Mouse (Mus musculus) thymus, postnatal 36 days (tissue): Measurements from ENCODE around the gene Edc3.
A peak's percentile ranks its signal among the peaks of the same experiment; 100 is the strongest.

ENCODE experiments used
- DNase-seq, 2 experiments: peaks; one replicate each; pipeline ENCODE4 v3.0.0; 2022; ENCODE audit warnings: mixed read lengths in 2 of 2

Edc3 gene

DNA sequence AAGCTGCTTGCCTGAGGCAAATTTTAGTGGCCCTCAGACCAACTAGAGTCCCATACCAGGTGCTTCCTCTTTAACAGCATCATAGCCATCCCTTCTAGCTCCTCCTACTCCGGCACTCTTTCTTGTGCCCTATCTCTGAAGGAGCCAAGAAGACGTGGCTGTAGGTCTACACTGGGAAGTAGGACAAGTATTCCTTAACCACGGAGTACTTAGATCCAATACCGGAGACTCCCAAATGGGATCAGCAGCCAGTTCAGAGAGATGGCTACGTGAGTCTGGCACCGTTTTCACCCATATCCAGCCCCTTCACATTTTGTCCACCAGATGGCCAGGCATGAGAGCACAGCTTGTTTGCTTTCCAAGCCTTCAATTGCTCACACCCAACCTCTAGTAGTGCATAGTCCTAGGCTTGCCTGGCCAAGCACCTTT, 54.2 kb downstream of the Edc3 start:
- DNase-seq: peak; percentile 54 to 57

DNA sequence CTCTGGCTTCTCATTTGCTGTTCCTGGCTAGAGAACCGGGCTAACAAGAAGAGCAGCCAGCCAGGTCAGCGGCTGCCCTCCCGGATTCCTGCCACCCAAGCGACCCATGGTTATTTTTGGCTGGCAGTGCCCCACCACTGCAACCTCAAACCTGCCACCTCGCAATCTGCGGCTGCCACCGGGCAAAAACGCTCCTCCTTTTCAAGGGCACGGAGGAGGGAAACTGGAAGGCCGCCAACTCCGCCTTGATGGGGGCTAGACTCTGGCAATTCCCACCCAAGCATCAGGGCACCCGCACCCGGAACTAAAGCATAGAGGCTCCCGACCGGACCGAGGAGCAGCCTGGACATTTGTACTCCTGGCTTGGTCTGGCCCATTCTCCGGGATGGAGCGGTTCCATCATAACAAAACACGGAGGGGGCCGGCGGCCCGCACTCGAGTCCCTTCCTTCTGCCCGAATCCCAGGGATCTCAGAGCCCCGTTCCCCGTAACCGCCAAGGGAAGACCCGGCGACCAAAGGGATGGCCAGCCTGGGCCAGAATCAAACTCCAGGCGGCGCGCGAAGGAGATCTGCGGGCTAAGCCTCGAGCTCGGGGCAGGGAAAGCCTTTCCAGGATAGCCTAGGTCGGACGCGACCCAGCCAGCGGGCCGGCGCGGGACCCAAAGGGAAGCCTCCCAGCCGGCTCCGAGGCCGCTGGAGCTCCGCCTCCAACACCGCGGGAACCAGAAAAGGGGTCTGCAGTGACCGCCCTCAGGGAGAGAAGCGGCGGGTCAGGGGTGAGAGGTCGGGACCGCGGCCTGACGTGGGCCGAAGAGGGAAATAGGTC, 56.0 kb downstream of the Edc3 start:
- DNase-seq: peak; percentile 63 to 72

DNA sequence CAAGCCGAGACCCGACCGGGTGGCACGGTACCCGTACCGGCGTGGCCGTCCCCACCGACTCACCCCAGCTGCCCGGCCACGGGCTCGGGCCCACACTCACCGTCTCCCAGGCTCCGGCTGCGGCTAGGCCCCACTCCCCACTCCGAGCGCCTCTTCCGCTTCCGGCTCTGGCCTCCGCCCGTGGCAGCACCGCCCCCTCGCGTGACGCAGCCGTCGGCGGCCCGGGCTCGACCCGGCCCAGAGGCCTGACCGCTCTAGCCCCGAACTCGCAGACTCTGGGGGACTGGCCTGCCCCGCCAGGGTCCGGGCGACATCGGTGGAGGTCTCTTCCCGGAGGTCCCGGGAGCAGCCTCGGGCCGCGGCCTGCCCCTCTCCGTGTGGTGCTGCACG, 56.6 kb downstream of the Edc3 start:
- DNase-seq: peak; percentile 95 to 96

DNA sequence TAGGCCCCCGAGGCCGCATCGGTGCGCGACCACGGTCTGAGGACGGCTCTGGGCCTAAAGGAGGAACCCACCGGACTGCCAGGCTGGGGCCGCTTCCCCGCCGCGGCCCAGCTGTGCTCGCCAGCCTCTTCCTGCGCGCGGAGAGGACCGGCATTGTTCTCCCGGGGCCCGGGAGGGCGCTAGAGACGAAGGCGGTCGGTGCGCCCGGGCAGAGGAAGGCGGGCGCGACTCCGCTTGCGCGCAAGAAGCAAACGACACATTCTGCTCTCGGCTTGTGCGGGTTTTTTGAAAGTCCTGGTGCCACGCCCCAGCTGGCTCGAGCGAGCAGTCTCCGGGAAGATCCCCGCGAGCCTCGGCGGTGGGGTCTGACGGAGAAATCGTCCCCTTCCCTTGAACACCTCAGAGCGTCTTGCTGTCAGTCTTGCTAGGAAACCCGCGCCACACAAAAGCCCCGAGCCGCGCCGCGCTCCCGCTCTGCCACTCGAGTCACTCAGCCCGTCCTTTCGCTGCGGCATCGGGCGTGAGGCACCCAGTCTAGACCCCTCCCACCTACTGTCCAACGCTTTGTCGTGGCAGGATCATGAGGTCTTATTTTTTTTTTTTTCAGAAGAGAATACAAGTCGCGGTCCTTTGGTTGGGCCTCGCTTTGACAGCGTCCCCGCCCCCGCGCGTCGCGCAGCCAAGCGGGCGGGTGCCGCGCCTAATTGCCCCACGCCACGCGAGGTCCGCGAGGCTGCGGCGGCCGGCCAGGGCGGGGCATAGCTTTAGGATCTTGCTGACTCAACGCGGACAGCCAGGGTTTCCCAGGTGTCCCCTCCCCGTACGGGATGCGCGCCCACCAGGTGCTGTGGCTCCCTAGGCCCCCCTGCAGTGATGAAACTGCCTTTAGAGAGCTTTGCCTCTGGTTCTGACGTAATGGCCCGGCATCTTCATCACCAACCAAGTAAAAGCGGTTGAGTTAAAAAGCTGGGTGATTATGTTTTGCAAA, 57.3 kb downstream of the Edc3 start, which contains the start of gene Clk3:
TSS of gene Clk3 (minus strand) at position 497 of the 988 bp plus-strand sequence.
- peak; percentile 80 to 84 for DNase-seq

DNA sequence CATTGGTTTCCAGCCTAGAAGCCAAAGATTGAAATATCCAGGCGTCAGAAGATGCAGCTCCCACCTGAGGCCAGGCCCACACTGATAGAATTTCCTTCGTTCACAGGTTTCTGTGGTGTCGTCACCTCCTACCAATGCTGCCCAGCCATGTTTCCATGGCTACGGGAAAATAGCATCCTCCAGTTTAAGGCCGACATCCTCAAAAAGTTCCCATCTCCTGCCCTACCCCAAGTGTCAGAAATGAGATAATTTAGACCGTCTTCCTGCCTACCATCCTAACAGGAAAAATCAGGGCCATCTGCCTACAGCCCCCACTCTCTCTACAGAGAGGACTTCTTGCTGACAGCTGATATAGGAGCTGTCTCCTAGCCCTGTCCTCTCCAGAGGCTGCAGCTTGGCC, 58.1 kb downstream of the Edc3 start:
- DNase-seq: no peak

DNA sequence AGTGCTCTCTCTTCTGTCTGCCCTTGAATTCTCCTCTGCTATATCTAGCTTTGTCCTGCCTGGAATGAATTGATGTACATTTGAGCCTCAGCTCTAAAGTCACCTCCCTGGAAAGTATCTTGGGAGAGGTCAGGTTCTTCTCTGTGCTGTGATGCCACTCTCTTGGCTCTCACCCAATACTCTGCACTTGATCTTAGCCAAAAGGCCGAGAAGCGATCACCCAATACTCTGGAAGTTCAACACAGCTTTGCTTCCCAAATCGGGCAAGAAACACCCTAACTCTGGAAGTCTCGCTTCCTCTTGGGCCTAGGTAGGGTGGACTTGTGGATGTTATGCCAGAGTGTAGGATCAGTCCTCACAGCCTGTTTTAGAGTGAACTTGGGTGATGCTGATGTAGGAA, 58.9 kb downstream of the Edc3 start:
- peak in 1 of 2 experiments; percentile 25 for DNase-seq

DNA sequence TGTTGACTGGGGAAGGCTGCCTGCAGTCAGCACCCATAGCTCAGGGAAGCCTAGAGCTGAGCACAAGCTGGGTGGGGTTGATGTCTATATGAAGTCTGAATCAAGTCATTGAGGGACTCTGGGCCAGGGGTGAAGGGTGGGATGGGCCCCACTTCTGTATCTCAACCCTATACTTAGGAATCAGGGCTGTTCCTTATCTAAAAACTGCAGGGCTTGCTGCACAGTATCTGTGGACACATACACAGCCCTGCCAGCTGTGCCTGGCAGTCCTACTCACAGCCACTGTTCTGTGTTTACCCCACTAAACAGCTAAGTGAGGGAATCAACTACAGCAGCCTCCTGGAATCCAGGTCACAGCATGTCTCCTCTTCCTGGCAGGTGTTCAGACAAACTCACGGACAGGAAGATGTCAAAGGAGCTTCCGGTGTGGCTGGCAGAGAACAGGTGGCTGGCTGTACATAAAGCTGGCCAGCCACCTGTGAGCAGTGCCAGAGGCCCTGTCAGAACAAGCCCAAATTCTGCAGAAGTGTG, 61.3 kb downstream of the Edc3 start:
- peak; percentile 75 to 87 for DNase-seq

DNA sequence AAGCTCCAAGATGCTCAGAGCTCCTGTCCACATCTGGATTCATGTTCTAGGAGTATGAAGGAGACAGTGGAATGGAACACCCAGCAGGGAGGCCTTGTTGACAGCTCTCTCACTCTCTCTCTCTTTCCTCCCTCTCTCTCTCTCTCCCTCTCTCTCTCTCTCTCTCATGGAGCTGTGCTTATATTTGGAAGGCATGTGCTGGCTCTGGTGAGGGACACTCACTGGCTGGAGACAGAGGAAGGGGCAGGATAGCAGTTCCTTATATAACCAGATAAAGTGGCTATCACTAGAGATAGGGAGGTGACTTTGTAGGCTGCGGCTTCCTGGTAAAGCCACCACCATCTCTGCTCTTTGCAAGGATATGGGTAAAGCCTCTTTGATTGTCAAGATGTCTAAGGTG, 61.9 kb downstream of the Edc3 start:
- peak; percentile 56 to 58 for DNase-seq

DNA sequence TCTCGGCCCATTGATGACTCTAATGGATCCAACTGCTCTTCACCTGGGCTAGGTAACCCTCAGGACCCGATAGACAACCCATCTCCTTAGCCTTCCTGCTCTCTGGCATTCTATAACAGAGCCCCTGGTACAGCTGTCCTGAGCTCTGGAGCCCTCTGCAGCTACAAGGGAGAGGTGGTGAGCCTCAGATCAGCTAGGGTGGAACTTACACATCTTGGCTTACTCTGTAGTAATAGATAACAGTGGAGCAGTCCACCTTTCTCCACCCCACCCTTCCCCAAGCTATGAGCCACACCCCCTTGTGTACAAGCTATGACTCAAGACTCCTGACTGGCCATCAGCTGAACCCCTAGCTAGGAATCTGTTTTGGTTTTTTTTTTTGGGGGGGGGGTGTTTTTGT, 62.5 kb downstream of the Edc3 start:
- peak in 1 of 2 experiments; percentile 28 for DNase-seq

DNA sequence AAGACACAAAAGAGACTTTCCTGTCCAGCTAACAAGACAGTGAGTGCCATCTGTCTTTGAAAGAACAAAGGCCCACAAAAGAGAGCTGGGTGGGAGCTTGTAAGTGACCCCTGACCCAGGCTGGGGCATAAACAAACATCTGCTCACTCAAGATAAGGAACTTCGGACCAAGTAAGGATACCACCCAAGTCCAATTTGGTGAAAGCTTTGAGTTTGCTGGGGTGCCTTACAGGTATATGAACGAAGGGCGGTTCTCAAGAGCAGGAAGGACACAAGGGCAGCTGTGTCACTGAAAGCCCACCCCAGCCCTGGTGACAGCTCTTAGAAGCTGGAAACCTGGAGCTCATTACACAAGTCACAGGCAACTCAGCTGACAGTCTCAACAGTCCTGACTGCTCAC, 65.4 kb downstream of the Edc3 start:
- DNase-seq: peak in 1 of 2 experiments; percentile 29

DNA sequence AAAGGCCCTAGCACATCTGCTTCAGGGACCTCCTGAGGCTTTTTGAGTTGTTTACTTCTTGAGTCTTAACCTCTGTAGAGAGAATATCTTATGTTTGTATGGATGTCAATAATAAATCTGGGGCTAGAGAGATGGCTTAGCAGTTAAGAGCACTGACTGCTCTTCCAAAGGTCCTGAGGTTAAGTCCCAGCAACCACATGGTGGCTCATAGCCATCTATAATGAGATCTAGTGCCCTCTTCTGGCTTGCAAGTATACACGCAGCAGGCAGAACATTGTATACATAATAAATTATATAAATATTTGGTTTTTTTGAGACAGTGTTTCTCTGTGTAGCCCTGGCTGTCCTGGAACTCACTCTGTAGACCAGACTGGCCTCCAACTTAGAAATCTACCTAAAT, 65.8 kb downstream of the Edc3 start:
- DNase-seq: no peak

DNA sequence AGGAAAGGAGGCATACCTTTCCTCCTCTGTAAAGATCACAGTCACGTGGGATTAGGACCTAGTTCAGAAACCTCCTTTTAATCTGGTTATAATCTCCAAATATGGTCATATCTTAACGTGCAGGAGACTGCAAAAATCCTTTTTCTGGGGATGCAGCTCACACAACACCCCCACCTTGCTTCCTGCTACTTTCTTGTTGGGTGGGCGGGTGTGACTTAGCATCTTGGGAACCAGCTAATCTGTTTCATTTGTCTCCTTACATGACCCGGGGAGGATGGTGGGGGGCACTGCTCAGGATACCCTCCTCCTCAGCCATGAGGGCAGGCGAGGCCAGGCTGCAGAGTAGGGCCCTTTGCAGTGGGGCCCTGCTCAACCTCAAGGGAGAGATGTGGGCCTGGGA, 66.7 kb downstream of the Edc3 start:
- DNase-seq: no peak

DNA sequence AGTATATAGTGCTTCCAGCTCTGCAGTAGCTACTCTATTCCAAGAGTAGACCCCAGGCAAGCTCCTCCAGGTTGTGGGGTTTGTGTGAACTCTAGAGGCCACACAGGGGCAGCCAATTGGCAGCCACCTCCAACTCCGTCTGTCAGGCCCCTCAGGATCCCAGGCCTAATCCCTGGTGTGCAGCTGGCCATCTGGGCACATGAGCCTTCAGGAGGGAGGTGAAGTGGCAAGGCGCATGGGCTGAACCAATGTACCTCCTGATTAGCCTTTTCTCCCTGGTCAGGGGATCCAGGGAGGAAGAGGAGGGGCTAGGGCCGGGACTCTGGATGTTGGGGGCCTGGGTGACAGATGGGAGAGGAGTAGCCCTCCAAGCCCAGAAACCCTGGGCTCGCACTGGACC, 67.4 kb downstream of the Edc3 start:
- DNase-seq: no peak

DNA sequence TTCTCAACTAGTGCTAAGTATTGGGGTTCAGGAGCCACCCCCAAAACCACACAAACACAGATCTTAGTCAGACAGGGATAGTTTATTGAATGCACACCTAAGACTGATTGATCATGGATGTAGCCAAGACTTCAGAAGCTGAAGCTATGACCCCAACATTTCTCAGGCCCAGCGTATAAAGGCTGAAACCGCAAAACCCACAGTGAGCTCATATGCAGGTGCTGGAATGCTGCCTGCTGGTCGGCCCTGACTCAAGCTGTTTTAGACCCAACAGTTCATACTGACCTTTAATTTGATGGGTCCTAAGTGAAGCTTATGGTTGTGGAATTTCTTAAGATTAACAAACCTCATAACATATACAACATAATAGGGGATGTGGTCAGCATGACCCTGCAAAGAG, 74.3 kb downstream of the Edc3 start:
- DNase-seq: no peak

DNA sequence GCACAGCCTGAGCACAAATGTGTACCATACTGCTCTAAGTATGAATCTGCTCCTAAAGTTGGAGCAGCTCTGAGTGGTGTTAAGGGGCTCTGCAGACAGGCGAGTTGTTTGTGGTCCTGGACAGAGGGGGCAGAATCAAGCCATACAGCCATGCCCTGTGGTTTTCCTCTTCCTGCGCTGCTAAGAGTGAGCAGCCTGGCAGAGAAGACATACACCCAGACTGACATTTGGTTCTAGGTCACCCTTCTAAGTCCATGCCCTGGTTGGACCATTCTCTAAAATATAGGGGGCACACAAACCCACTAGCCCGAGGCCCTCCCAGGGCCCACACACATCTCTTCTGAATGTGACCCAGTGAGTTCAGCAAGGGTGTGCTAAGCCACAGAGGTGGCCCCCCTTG, 81.4 kb downstream of the Edc3 start:
- DNase-seq: peak in 1 of 2 experiments; percentile 39

DNA sequence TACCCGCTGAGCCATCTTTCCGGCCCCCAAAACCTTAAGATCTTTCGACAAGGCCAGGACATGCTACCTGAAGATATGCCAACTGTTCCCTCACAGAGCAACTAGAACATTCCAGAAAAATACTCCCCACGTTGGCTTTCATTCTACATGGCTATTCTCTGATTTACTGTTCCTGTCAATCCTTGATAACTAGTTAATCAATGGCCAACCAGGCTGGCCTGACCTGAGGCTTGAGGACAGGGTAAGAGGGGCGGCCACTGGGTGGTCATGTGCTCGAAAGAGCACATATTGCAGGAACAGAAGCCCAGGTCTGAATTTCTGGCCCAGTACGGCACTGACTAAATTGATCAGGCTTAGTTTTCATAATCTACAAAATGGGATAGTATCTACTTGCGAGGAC, 89.1 kb downstream of the Edc3 start:
- DNase-seq: no peak

DNA sequence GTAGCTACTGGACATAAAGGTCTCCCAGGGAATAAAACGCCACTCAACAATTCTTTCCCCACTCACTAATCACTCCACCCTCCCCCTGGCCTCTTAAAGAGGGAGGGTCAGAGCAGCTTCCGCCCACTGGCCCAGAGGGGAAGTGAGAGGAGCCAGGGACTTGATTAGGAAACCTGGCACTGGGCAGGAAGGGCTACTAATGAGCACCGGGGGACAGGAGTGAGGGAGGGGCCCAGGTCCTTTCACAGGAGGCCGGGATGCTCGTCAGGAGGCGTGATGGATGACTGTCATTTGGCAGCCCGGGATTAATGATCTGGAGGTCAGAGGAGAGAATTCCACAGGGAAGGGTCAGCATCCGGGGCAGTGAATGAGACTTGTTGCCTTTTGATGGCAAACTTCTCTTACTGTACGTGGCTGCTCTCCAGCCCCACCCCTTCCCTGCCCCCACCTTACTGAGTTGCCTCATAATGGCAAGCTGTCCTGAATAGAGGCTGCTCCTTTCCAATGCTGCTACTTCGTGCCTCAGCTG, 90.4 kb downstream of the Edc3 start:
- DNase-seq: no peak

DNA sequence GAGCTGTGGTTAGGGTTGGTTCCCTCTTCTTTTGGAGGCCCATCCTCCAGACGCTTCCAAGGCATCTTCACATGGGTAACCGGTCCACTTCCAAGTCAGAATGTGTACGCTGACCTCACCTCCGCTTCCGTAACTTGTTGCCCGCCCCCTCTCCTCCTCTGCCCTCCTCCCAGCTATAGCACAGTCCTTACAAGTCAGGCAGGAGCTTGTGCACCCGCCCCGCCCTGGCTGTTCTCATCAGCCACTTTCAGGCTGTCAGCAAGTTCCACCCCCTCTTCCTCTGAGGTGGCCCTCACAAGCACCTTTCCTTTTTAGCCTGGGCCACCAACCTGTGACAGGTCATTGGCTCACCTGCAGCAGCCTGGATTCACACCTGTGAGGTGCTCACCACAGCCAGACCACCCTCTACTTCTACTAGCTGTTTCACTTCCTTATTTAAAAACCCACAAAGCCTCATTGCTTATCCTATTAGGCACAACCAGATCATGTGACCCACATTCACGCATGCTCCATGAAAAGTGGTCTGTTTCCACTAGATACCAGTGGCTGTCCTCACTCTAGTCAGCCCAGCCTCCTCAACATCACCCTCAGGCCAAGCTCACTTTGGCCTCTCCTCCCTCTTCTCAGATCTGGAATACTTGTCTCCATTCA, 92.1 kb downstream of the Edc3 start:
- no peak for DNase-seq
